15 mouse cellular contexts compared by ENCODE assay signal in the genomic region with DNA sequence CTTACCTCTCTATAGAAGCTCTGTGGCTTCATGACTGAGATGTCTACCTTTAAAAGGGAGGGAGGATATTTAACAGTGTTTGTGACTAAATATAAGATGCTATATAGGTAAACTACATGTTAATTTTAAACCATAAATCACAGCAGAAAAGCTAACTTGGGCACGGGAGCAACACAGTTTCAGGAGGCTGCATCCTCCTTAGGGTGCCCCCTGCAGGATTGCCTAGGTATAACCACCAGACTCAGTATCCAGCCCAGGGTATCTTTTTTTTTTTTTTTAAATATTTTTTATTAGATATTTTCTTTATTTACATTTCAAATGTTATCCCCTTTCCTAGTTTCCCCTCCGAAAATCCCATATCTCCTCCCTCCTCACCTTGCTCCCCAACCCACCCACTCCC.
DNase-seq lines count a peak whose midpoint lies in the region; ATAC-seq and TF ChIP-seq lines count a peak whose summit lies in the region.
"Had no signal": no experiment of that assay in that cellular context is flagged by ENCODE, and none has a peak within 500 bp of the region (broad histone marks: within the 10 kb centered on the region; RNA-seq: fewer than 3 reads in every experiment).

No protein-coding gene starts in this region.

- no peak for ATAC-seq in kidney, embryonic 14.5 days (ENCODE audit: low FRiP score, low TSS enrichment)
- no peak for ATAC-seq in liver, embryonic 14.5 days (ENCODE audit: insufficient read depth)
- ATAC-seq in liver, embryonic 11.5 days (replicated peaks; ENCODE audit: low FRiP score) = no peak
- ATAC-seq in Patski = no peak
- ATAC-seq in erythroblast, adult 5-6 weeks (replicated peaks; ENCODE audit: low FRiP score, poor library complexity, severe bottlenecking) = no peak
- ATAC-seq: forebrain, embryonic 14.5 days; midbrain, embryonic 15.5 days had no signal

- no peaks in the 10 kb centered on the region for H3K27me3 ChIP-seq in kidney, embryonic 14.5 days (ENCODE audit: control insufficient read depth, insufficient read depth, low read length)
- no peaks in the 10 kb centered on the region for H3K27me3 ChIP-seq in liver, embryonic 14.5 days (ENCODE audit: control insufficient read depth, insufficient read depth, low read length)
- no peaks in the 10 kb centered on the region for H3K27me3 ChIP-seq in liver, embryonic 11.5 days (replicated peaks; ENCODE audit: control insufficient read depth, insufficient read depth, low read length)
- H3K27me3 ChIP-seq in ES-Bruce4 (ENCODE audit: control insufficient read depth, insufficient read depth, low read length, poor library complexity, severe bottlenecking) (no peaks in the 10 kb centered on the region), Patski (no peaks in the 10 kb centered on the region)
- H3K27me3 ChIP-seq: heart, embryonic 15.5 days; midbrain, embryonic 15.5 days had no signal

- H3K9me3 ChIP-seq in kidney, embryonic 14.5 days (ENCODE audit: control insufficient read depth, low read length) = no peaks in the 10 kb centered on the region
- H3K9me3 ChIP-seq in liver, embryonic 14.5 days (ENCODE audit: control insufficient read depth, low read length) = no peaks in the 10 kb centered on the region
- no peaks in the 10 kb centered on the region for H3K9me3 ChIP-seq in liver, embryonic 11.5 days (ENCODE audit: control insufficient read depth, low read length)
- no peaks in the 10 kb centered on the region for H3K9me3 ChIP-seq in ES-Bruce4 (replicated peaks; ENCODE audit: control insufficient read depth, insufficient read depth, low read length, poor library complexity, severe bottlenecking)
- H3K9me3 ChIP-seq: heart, embryonic 15.5 days; hindbrain, embryonic 10.5 days; midbrain, embryonic 15.5 days had no signal

- in situ Hi-C loops in Patski (cut with MboI; ENCODE audit: low pct_unique_long_range_greater_than_20kb) = no loop called here

- H3K4me3 ChIP-seq in kidney, embryonic 14.5 days (ENCODE audit: low read length) = no peak overlapping the region
- no peak overlapping the region for H3K4me3 ChIP-seq in liver, embryonic 14.5 days (ENCODE audit: insufficient read depth in 1 of 2, low read depth in 2 of 2, low read length in 2 of 2)
- H3K4me3 ChIP-seq in liver, embryonic 11.5 days (ENCODE audit: low read depth, low read length) = no peak overlapping the region
- H3K4me3 ChIP-seq in ES-Bruce4 (ENCODE audit: low read depth, low read length) = no peak overlapping the region
- H3K4me3 ChIP-seq: heart, embryonic 15.5 days; hindbrain, embryonic 10.5 days; midbrain, embryonic 15.5 days had no signal

- H3K27ac ChIP-seq in kidney, embryonic 14.5 days (ENCODE audit: low read depth, low read length) = no peak overlapping the region
- H3K27ac ChIP-seq in liver, embryonic 14.5 days = no peak overlapping the region
- H3K27ac ChIP-seq in liver, embryonic 11.5 days (ENCODE audit: low read depth, low read length) = no peak overlapping the region
- no peak overlapping the region for H3K27ac ChIP-seq in ES-Bruce4 (ENCODE audit: insufficient read depth, low read length)
- H3K27ac ChIP-seq: heart, embryonic 15.5 days; hindbrain, embryonic 10.5 days; midbrain, embryonic 15.5 days had no signal

- no peak overlapping the region for H3K9ac ChIP-seq in kidney, embryonic 14.5 days (ENCODE audit: low read depth, low read length)
- H3K9ac ChIP-seq in liver, embryonic 14.5 days (replicated peaks) = no peak overlapping the region
- no peak overlapping the region for H3K9ac ChIP-seq in liver, embryonic 11.5 days (ENCODE audit: low read depth, low read length)
- H3K9ac ChIP-seq in ES-Bruce4 (ENCODE audit: low read depth, poor library complexity, severe bottlenecking) = no peak overlapping the region
- H3K9ac ChIP-seq: heart, embryonic 15.5 days; midbrain, embryonic 15.5 days had no signal

- peak; percentile 45 for TF ChIP-seq CTCF in liver, embryonic 14.5 days (IDR thresholded peaks at IDR 0.05; ENCODE audit: low read depth)
- TF ChIP-seq CTCF in ES-Bruce4 (IDR thresholded peaks at IDR 0.05; ENCODE audit: low read depth, low read length) (peak; percentile 33), Patski (IDR thresholded peaks at IDR 0.05) (peak; percentile 58)

- WGBS in kidney, embryonic 14.5 days = 64% methylated on average over 2 of the region's 2 CpGs
- 37% methylated on average over 2 of the region's 2 CpGs for WGBS in liver, embryonic 14.5 days (ENCODE audit: insufficient replicate concordance)
- WGBS in liver, embryonic 11.5 days = 56% methylated on average over 2 of the region's 2 CpGs

- no peak for TF ChIP-seq EP300 in liver, embryonic 14.5 days (IDR thresholded peaks at IDR 0.05; ENCODE audit: low read depth)
- TF ChIP-seq EP300 in ES-Bruce4 (IDR thresholded peaks at IDR 0.05; ENCODE audit: insufficient read depth, low read depth, low read length) = no peak

- DNase-seq in kidney, adult 18-20 months = peak; percentile 26
- DNase-seq in liver, embryonic 14.5 days (ENCODE audit: low read depth in 3 of 3, low spot score in 3 of 3) = no peak
- no peak for DNase-seq in liver, embryonic 11.5 days (ENCODE audit: low spot score)
- no peak for DNase-seq in Patski (ENCODE audit: low read depth, low spot score)
- DNase-seq: cerebellum, adult 2 months; embryo, embryonic 11 days; lung, adult 2 months; right cerebral cortex, postnatal 25 days had no signal

- CTCF ChIA-PET in Patski (lab: Charles Lee) = interaction anchor here (1.0 to 1.3 kb wide), 2 partner anchors 16 to 19 kb away, joined by 3 read pairs; no protein-coding TSS in a partner anchor

- H3K4me1 ChIP-seq in kidney, embryonic 14.5 days (ENCODE audit: control insufficient read depth, insufficient read depth, low read length) = no peaks in the 10 kb centered on the region
- no peaks in the 10 kb centered on the region for H3K4me1 ChIP-seq in liver, embryonic 14.5 days (replicated peaks; ENCODE audit: control insufficient read depth in 2 of 2, insufficient read depth in 2 of 2, low read length in 1 of 2)
- no peaks in the 10 kb centered on the region for H3K4me1 ChIP-seq in liver, embryonic 11.5 days (replicated peaks; ENCODE audit: control insufficient read depth, insufficient read depth, low read length)
- no peaks in the 10 kb centered on the region for H3K4me1 ChIP-seq in ES-Bruce4 (ENCODE audit: control insufficient read depth, insufficient read depth, low read length)
- H3K4me1 ChIP-seq: heart, embryonic 15.5 days; midbrain, embryonic 15.5 days had no signal

- POLR2A ChIA-PET in Patski (lab: Charles Lee) = no interaction called here

- no peaks in the 10 kb centered on the region for H3K36me3 ChIP-seq in kidney, embryonic 14.5 days (ENCODE audit: control insufficient read depth, insufficient read depth, low read length)
- H3K36me3 ChIP-seq in liver, embryonic 14.5 days (replicated peaks; ENCODE audit: control insufficient read depth, insufficient read depth, low read depth) = no peaks in the 10 kb centered on the region
- no peaks in the 10 kb centered on the region for H3K36me3 ChIP-seq in liver, embryonic 11.5 days (ENCODE audit: control insufficient read depth, insufficient read depth, low read length)
- no peaks in the 10 kb centered on the region for H3K36me3 ChIP-seq in ES-Bruce4 (ENCODE audit: control insufficient read depth, insufficient read depth, low read length, poor library complexity, severe bottlenecking)
- H3K36me3 ChIP-seq: heart, embryonic 15.5 days; hindbrain, embryonic 10.5 days; midbrain, embryonic 15.5 days had no signal

- H3K4me2 ChIP-seq in kidney, embryonic 14.5 days (replicated peaks; ENCODE audit: low read depth, low read length) = no peak overlapping the region
- no peak overlapping the region for H3K4me2 ChIP-seq in liver, embryonic 14.5 days (ENCODE audit: low read depth)
- H3K4me2 ChIP-seq in liver, embryonic 11.5 days = no peak overlapping the region
- H3K4me2 ChIP-seq: heart, embryonic 15.5 days; midbrain, embryonic 15.5 days had no signal

- no peak for TF ChIP-seq POLR2A in ES-Bruce4 (IDR thresholded peaks at IDR 0.05; ENCODE audit: insufficient read depth, low read length)
